Mouse (Mus musculus): ENCODE measurements around the gene Lgr4. TPM values are rescaled to one million over a fixed set of nuclear protein-coding genes. Genes with fewer than 3 reads are reported as not detected.

Gene Lgr4
- total and polyA plus RNA-seq, 2 experiments from 2014 or later: 10.9 to 49.7 TPM

- Histone ChIP-seq H3K27ac (ENCODE audit: low read depth) (no peak overlapping the region), H3K36me3 (replicated peaks; ENCODE audit: control insufficient read depth, insufficient read depth, low read length) (peaks cover 7% of the 10 kb centered on the region; the same call in 1 of the 2 replicates), H3K4me2 (ENCODE audit: low read depth, low read length) (no peak overlapping the region), H3K27me3 (ENCODE audit: control insufficient read depth, insufficient read depth, low read length) (no peaks in the 10 kb centered on the region), H3K9me3 (replicated peaks; ENCODE audit: control insufficient read depth, low read length) (no peaks in the 10 kb centered on the region), H3K4me3 (ENCODE audit: low read depth, low read length) (no peak overlapping the region), H3K4me1 (ENCODE audit: control insufficient read depth, insufficient read depth) (peaks cover 19% of the 10 kb centered on the region; the same call in 1 of the 2 replicates), H3K9ac (replicated peaks; ENCODE audit: low read depth, low read length) (no peak overlapping the region)
- ATAC-seq (ENCODE audit: insufficient read depth, low read depth): no peak
- 50% methylated on average over 4 of the region's 4 CpGs for WGBS
- no peak for DNase-seq (ENCODE audit: low spot score)
- TF ChIP-seq EP300 (IDR thresholded peaks at IDR 0.05; ENCODE audit: low read depth) (no peak), CTCF (IDR thresholded peaks at IDR 0.05; ENCODE audit: low read depth) (no peak)
These were observed 11.3 kb downstream of the Lgr4 start for GRCm38 (mm10) chr2:109928791-109929190.

GRCm38 (mm10) chr2:109929256-109929655 is 11.8 kb downstream of the Lgr4 start:
- H3K27ac ChIP-seq (ENCODE audit: low read depth): no peak overlapping the region
- no peaks in the 10 kb centered on the region for H3K9me3 ChIP-seq (replicated peaks; ENCODE audit: control insufficient read depth, low read length)
- H3K36me3 ChIP-seq (replicated peaks; ENCODE audit: control insufficient read depth, insufficient read depth, low read length): peaks cover 7% of the 10 kb centered on the region; the same call in 1 of the 2 replicates
- ATAC-seq (ENCODE audit: insufficient read depth, low read depth) (no peak), DNase-seq (ENCODE audit: low spot score) (no peak)
- H3K9ac ChIP-seq (replicated peaks; ENCODE audit: low read depth, low read length): no peak overlapping the region
- no peak overlapping the region for H3K4me3 ChIP-seq (ENCODE audit: low read depth, low read length)
- TF ChIP-seq CTCF (IDR thresholded peaks at IDR 0.05; ENCODE audit: low read depth): no peak
- TF ChIP-seq EP300 (IDR thresholded peaks at IDR 0.05; ENCODE audit: low read depth): no peak
- 49% methylated on average over 3 of the region's 3 CpGs for WGBS
- H3K4me2 ChIP-seq (ENCODE audit: low read depth, low read length): no peak overlapping the region
- H3K4me1 ChIP-seq (ENCODE audit: control insufficient read depth, insufficient read depth): peaks cover 19% of the 10 kb centered on the region; the same call in 1 of the 2 replicates
- H3K27me3 ChIP-seq (ENCODE audit: control insufficient read depth, insufficient read depth, low read length): no peaks in the 10 kb centered on the region

- no peak for ATAC-seq (ENCODE audit: insufficient read depth, low read depth)
- TF ChIP-seq CTCF (IDR thresholded peaks at IDR 0.05; ENCODE audit: low read depth) (no peak), EP300 (IDR thresholded peaks at IDR 0.05; ENCODE audit: low read depth) (no peak)
- Histone ChIP-seq H3K4me2 (ENCODE audit: low read depth, low read length) (no peak overlapping the region), H3K4me1 (ENCODE audit: control insufficient read depth, insufficient read depth) (peaks cover 24% of the 10 kb centered on the region), H3K9ac (replicated peaks; ENCODE audit: low read depth, low read length) (no peak overlapping the region), H3K36me3 (replicated peaks; ENCODE audit: control insufficient read depth, insufficient read depth, low read length) (peaks cover 7% of the 10 kb centered on the region; the same call in 1 of the 2 replicates), H3K9me3 (replicated peaks; ENCODE audit: control insufficient read depth, low read length) (no peaks in the 10 kb centered on the region), H3K4me3 (ENCODE audit: low read depth, low read length) (no peak overlapping the region), H3K27ac (ENCODE audit: low read depth) (no peak overlapping the region), H3K27me3 (ENCODE audit: control insufficient read depth, insufficient read depth, low read length) (no peaks in the 10 kb centered on the region)
- no peak for DNase-seq (ENCODE audit: low spot score)
- 96% methylated on average over 5 of the region's 5 CpGs for WGBS
These were observed 12.9 kb downstream of the Lgr4 start for GRCm38 (mm10) chr2:109930366-109930765.

- ATAC-seq (ENCODE audit: insufficient read depth, low read depth) (no peak), DNase-seq (ENCODE audit: low spot score) (no peak)
- Histone ChIP-seq H3K4me3 (ENCODE audit: low read depth, low read length) (no peak overlapping the region), H3K36me3 (replicated peaks; ENCODE audit: control insufficient read depth, insufficient read depth, low read length) (peaks cover 4% of the 10 kb centered on the region; the same call in 1 of the 2 replicates), H3K4me1 (ENCODE audit: control insufficient read depth, insufficient read depth) (peaks cover 25% of the 10 kb centered on the region), H3K27ac (ENCODE audit: low read depth) (no peak overlapping the region), H3K4me2 (ENCODE audit: low read depth, low read length) (no peak overlapping the region), H3K27me3 (ENCODE audit: control insufficient read depth, insufficient read depth, low read length) (no peaks in the 10 kb centered on the region), H3K9ac (replicated peaks; ENCODE audit: low read depth, low read length) (no peak overlapping the region), H3K9me3 (replicated peaks; ENCODE audit: control insufficient read depth, low read length) (no peaks in the 10 kb centered on the region)
- 93% methylated on average over 4 of the region's 4 CpGs for WGBS
- TF ChIP-seq EP300 (IDR thresholded peaks at IDR 0.05; ENCODE audit: low read depth) (no peak), CTCF (IDR thresholded peaks at IDR 0.05; ENCODE audit: low read depth) (peak; percentile 27; the same call in 1 of the 2 replicates)
These were observed 13.3 kb downstream of the Lgr4 start for GRCm38 (mm10) chr2:109930771-109931170.

- H3K4me1 ChIP-seq (ENCODE audit: control insufficient read depth, insufficient read depth): peaks cover 35% of the 10 kb centered on the region
- H3K27me3 ChIP-seq (ENCODE audit: control insufficient read depth, insufficient read depth, low read length): no peaks in the 10 kb centered on the region
- DNase-seq (ENCODE audit: low spot score) (no peak), ATAC-seq (ENCODE audit: insufficient read depth, low read depth) (no peak)
- 39% methylated on average over 13 of the region's 13 CpGs for WGBS
- no peaks in the 10 kb centered on the region for H3K9me3 ChIP-seq (replicated peaks; ENCODE audit: control insufficient read depth, low read length)
- no peak overlapping the region for H3K9ac ChIP-seq (replicated peaks; ENCODE audit: low read depth, low read length)
- H3K36me3 ChIP-seq (replicated peaks; ENCODE audit: control insufficient read depth, insufficient read depth, low read length): no peaks in the 10 kb centered on the region
- H3K4me2 ChIP-seq (ENCODE audit: low read depth, low read length): peak overlapping the region; percentile 43
- no peak overlapping the region for H3K4me3 ChIP-seq (ENCODE audit: low read depth, low read length)
- no peak overlapping the region for H3K27ac ChIP-seq (ENCODE audit: low read depth)
- TF ChIP-seq EP300 (IDR thresholded peaks at IDR 0.05; ENCODE audit: low read depth): no peak
These were observed 14.7 kb downstream of the Lgr4 start for GRCm38 (mm10) chr2:109931978-109932780.

Measured in heart, postnatal 0 days (tissue).